Mouse (Mus musculus) layer of hippocampus, postnatal 36 days (tissue): ENCODE results near the gene Gimap9. TPM values are rescaled to one million over a fixed set of nuclear protein-coding genes. Genes with fewer than 3 reads are reported as not detected.

ENCODE experiments used
- DNase-seq, 2 experiments: peaks; one replicate each; pipeline ENCODE4 v3.0.0; 2022
- total RNA-seq, 2 experiments: library from RNA; stranded (reverse); gene quantifications; 2 replicates each; pipeline ENCODE4 v1.2.3; 2021

Gene Gimap9
- total RNA-seq, 2 experiments from 2014 or later = 0.28 to 0.57 TPM

DNA sequence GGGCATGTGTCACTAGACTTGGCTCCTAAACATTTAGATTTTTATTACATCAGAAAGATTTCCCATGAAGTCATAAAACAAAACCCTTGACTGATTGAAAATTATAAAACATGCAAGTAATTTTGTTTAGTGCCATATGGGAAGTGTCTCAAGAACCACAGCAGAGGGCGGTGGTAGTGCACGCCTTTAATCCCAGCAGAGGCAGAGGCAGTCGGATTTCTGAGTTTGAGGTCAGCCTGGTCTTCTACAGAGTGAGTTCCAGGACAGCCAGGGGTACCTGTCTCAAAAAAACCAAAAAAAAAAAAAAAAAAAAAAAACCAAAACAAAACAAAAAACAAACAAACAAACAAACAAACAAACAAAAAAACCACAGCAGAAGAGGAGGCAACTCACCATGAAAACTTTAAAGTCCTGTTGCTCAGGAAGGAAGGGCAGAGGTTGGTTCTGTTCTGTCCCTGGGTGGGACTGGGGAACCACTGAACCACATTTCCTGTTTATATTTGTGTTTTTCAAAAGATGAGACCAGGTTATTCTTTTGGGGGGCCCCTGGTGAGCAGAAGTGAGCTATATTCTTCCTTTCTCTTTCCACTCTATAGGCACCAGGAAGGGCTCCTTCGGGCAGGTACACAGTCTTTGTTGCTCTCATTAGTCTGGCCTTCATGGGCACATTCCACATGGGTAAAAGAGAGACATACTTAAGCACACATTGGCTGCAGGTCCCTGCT is 21.1 kb downstream of the Gimap9 start:
- DNase-seq = no peak

GRCm38 (mm10) chr6:48697555-48697930 is 21.6 kb downstream of the Gimap9 start:
- no peak for DNase-seq

DNA sequence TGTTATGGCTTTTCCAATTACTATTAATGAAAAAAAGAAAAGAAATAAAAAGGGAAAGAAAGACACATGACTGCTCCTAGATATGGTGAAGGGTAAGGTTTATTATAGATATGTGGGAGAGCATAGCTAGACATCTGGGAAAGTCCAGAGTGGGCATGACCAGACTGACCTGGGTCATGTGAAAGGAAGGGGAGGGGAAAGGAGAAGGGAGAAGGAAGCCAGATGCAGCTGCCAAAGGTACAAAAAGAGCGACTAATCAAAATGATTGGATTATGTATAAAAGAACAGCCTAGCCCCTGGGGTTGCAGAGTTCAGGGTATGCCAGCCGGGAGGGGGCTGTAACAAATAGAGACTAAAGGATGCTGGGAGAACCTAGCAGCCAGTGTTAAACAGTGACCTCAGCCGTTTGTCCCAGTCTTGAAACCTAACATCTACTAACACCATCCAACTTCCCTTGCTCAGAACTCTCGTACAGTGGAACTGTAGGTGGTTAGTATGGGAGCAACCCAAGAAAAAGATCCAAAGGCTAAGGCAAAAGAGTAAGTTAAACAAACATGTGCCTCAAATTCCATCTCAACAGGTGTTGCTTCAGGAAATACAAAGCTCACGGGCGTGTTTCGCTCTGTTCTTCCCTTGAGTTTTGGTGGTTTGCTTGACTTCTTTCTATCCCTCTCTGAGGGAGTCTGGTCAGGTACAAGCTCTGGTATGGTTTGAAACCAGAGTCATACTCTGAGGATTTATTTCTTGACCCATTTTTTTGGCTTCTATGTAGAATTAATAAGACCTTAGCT is 22.3 kb downstream of the Gimap9 start:
- no peak for DNase-seq

DNA sequence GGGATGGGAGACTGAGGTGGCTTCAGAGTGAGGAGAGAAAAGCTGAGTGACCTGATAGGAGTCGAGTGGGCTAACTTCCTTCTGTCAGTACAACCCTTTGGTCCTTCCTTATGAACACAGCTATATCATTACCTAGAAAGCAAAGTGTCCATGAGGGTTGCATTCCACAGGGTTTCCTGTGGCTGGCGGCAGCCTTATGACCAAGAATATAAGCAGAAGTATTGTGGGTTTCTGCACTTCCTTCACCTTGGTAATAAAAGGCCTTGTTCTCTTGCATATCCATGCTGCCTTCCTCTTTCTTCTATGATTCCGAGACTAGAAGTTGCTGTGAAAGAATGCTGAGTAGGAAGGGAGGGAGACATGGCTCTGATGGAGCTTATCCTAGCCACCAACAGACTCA is 23.0 kb downstream of the Gimap9 start:
- no peak for DNase-seq

DNA sequence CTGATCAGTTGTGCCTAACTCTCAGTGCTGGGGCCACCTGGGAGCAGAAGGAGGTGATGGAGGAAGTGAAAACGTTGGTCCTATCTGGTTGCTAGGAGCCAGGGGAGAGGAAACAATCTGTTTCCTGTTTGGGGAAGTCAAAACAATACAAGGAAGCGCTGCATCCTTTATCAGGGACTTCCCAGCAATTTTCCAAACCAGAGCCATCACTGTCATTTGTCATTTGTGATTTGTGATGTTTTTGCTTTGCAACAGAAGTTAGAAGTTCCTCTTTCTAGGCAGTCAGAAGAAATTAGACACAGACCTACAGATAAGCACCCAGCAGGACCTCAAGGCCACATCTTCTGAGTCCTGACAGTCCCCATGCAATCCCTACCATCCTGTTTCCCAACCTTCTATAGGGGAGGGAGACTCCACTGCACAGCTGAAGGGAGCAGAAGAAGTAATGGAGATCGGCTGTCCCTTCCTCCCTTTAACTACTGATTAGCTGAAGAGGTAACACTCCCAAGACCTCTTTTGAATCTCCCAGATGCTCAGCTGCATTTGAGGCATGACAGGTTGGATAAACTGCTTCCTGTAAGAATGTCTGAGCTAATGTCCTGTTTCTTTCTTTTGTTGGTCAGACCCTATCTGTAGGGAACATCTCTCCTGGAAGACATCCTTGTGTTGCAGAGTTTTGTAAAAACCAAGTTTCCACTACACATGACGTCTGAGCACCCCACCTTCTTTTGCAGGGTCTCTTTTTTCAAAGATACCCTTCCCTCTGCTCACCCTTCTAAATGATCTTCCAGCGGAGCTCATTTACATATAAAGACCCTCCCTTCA is 24.5 kb downstream of the Gimap9 start:
- DNase-seq = no peak

GRCm38 (mm10) chr6:48702146-48702545 is 26.2 kb downstream of the Gimap9 start:
- no peak for DNase-seq

DNA sequence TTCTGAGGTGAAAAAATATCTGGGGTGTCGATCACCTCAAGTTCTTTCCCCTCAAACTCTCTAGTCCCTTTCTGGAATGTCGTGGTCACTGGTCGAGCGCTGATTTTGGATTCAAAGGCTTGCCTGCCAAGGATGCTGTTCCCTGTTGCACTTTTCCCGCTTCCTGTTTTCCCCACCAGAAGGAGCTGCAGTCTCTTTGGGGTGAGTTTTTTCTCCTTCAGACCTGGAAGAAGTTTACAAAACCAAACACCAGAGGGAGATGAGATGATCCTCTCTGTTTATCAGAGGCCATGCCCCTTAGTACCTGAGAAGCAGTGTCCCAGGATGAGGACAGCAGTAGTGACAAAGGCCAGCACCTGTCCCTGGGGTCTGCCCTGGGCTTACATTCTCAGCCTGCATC is 26.7 kb downstream of the Gimap9 start:
- DNase-seq = no peak

GRCm38 (mm10) chr6:48704146-48704545 is 28.2 kb downstream of the Gimap9 start:
- no peak for DNase-seq

GRCm38 (mm10) chr6:48706130-48706529 is 30.2 kb downstream of the Gimap9 start:
- no peak for DNase-seq

DNA sequence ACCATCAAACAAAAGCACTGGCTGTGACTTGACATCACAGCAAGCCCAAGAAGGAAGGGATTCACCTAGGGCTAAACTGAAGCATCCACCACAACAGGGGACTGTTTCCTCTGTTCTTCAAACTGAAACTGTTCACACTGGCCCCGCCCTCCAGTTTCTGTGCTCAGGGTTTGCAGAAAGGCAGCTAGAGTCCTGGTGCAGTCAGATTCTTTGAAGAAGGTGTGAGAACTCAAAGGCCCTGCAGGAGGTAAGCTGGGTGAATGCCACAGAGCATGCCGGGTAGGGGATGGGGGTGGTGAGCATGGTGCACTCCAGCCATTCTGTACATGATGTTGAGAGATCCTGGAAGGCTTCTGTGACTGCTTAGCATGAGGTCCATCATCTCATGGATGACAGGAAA is 42.5 kb downstream of the Gimap9 start, which contains the start of the genes Gm28053 and Gimap7:
Gene Gm28053, plus strand, starts transcription at position 153 of the 400 bp plus-strand sequence.
Gene Gimap7, plus strand, starts transcription at position 167 of the 400 bp plus-strand sequence.
- no peak for DNase-seq

DNA sequence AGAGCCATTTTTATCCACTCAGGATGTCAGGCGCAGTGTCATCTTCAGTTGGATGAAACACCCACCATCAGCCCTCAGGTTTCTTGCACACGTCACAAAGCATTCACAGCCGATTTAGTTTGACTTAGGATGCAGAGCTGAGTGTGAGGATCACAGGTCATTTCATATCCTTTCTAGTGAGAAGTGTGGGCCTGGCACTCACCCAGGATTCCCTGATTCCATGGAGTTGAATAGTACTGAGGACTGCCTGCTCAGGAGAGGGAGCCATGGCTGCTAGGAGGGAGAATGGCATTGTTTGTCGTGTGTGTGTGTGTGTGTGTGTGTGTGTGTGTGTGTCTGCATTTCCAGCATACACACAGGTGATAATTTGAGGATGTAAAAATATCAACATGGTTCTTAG is 44.4 kb downstream of the Gimap9 start:
- no peak for DNase-seq

DNA sequence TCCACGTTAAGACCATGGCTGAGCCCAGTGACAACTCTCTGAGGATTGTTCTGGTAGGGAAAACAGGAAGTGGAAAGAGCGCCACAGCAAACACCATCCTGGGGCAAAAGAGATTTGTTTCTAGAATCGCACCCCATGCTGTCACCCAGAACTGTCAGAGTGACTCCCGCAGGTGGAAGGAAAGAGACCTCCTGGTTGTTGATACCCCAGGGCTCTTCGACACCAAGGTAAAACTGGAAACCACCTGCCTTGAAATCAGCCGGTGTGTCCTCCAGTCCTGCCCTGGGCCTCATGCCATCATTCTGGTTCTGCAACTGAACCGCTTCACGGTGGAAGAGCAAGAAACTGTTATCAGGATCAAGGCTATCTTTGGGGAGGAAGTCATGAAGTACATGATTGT is 47.5 kb downstream of the Gimap9 start:
- DNase-seq = no peak

GRCm38 (mm10) chr6:48725476-48725875 is 49.5 kb downstream of the Gimap9 start:
- DNase-seq = peak; percentile 2 to 7

GRCm38 (mm10) chr6:48727761-48728160 is 51.8 kb downstream of the Gimap9 start:
- DNase-seq = no peak

Other genes starting within 250 kb of the Gimap9 start
- 10 to 100 TPM; 21.4 to 22.8 TPM for gene Zfp467, start 230.3 kb upstream of the Gimap9 start, total RNA-seq
- gene Sspo, start 227.9 kb upstream of the Gimap9 start, total RNA-seq = 1 to 10 TPM; 1.4 to 2.8 TPM
- gene Atp6v0e2, start 138.5 kb upstream of the Gimap9 start, total RNA-seq = 100 to 1,000 TPM; 424 to 471 TPM
- gene Lrrc61, start 121.3 kb upstream of the Gimap9 start, total RNA-seq = 10 to 100 TPM; 29.4 to 35.0 TPM
- gene Rarres2, start 103.3 kb upstream of the Gimap9 start, total RNA-seq = 10 to 100 TPM; 12.0 to 13.5 TPM
- gene Gm45021, start 86.5 kb upstream of the Gimap9 start, total RNA-seq = not detected
- 10 to 100 TPM; 43.6 to 47.5 TPM for gene Repin1, start 82.2 kb upstream of the Gimap9 start, total RNA-seq
- gene Gm44965, start 82.2 kb upstream of the Gimap9 start, total RNA-seq = not detected
- gene Zfp775, start 74.1 kb upstream of the Gimap9 start, total RNA-seq = 1 to 10 TPM; 6.3 to 7.7 TPM
- 10 to 100 TPM; 13.4 to 14.5 TPM for gene AI854703, start 49.4 kb upstream of the Gimap9 start, total RNA-seq
- 1 to 10 TPM in 1 of 2 experiments, under 1 TPM in 1; 0.52 to 1.1 TPM for gene Gimap8, start 28.9 kb upstream of the Gimap9 start, total RNA-seq
- gene Gimap4, start 8.4 kb downstream of the Gimap9 start, total RNA-seq = under 1 TPM; 0.17 to 0.33 TPM
- 1 to 10 TPM; 5.7 to 7.3 TPM for gene Gimap6, start 32.1 kb downstream of the Gimap9 start, total RNA-seq
- not detected for gene Gm28053, start 42.5 kb downstream of the Gimap9 start, total RNA-seq
- not detected for gene Gimap7, start 42.5 kb downstream of the Gimap9 start, total RNA-seq
- gene Gimap1, start 62.9 kb downstream of the Gimap9 start, total RNA-seq = 1 to 10 TPM; 2.4 to 2.5 TPM
- 1 to 10 TPM; 1.0 to 1.7 TPM for gene Gimap5, start 70.1 kb downstream of the Gimap9 start, total RNA-seq
- not detected for gene Gimap3, start 94.7 kb downstream of the Gimap9 start, total RNA-seq
- gene Tmem176a, start 164.8 kb downstream of the Gimap9 start, total RNA-seq = 10 to 100 TPM; 24.3 to 24.9 TPM
- 10 to 100 TPM; 50.4 to 51.6 TPM for gene Tmem176b, start 165.4 kb downstream of the Gimap9 start, total RNA-seq
- not detected for gene Aoc1, start 196.8 kb downstream of the Gimap9 start, total RNA-seq